Mouse (Mus musculus): ENCODE data around the gene Pde4c.

DNA sequence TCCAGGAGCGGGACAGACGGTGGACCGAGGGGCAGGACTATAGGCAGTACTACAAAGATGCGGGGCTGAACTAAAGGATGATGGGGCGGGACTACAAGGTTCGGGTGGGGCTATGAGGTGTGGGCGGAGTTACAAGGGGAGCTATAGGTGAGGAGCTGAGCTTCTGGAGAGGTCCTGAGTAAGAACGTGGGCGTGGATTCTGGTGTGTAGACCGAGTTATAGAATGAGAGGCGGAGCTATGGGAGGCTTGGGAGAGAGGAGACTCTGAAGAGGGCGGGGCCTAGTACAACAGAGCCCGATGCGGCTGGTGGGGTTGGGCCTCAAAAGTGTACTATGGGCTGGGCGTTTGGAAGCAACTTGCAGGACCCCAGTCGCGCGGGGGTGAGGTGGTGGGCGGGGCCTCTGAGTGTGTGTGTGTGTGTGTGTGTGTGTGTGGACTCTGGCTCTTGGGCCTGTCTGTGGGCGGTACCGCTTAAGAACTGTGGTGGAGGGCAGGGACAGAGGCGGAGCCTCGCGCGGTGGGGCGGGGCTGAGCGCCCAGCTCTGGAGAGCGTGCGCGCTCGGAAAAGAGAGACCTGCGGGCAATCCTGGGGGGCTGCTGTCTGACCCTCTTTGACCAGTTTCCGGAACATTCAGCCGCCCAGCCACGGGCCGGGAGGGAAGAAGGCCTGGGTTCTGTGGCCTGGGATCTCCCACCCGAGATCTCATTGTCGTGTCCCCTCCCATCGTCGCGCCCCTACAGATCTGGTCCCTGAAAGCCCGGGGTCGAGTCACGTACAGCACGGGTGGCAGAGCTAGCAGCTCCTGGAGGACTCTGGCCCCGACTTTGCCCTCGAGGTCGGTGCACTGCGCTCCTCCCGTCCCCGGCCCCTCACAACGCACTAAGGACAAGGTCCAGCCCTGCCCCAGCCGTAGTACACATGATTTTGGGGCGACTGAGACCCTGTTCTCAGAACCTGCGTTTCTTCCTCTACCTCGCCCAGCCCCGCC is 73.9 kb downstream of the Pde4c start:
- no peak for TF ChIP-seq POLR2A (IDR thresholded peaks at IDR 0.05; ENCODE audit: insufficient read length, low read depth)
- TF ChIP-seq E2F4 (IDR thresholded peaks at IDR 0.05; ENCODE audit: insufficient read depth), result no peak
- no peak for TF ChIP-seq TCF12 (IDR thresholded peaks at IDR 0.05; ENCODE audit: insufficient read depth, poor library complexity, severe bottlenecking)
- no peak for TF ChIP-seq CEBPB (IDR thresholded peaks at IDR 0.05; ENCODE audit: insufficient read depth, poor library complexity, severe bottlenecking)
- no peak for TF ChIP-seq USF1 (IDR thresholded peaks at IDR 0.05; ENCODE audit: low read depth)
- TF ChIP-seq POLR2AphosphoS2 (IDR thresholded peaks at IDR 0.05; ENCODE audit: insufficient read length, low read depth), result no peak
- peak in 1 of 3 experiments; percentile 24 for TF ChIP-seq MYOG (IDR thresholded peaks at IDR 0.05; ENCODE audit: control insufficient read depth in 1 of 3, insufficient read depth in 1 of 3, insufficient read length in 2 of 3, low read depth in 2 of 3)
- TF ChIP-seq MAX (IDR thresholded peaks at IDR 0.05; ENCODE audit: low read depth), result no peak

All from myocyte (in vitro differentiated cells).